Mouse (Mus musculus): ENCODE results near the gene Cyb5r1. TPM values are rescaled to one million over a fixed set of nuclear protein-coding genes. Genes with fewer than 3 reads are reported as not detected.

Gene Cyb5r1
- polyA plus RNA-seq, 1 experiment from 2014 or later: 44.4 TPM

GRCm38 (mm10) chr1:134450986-134451385, 45.6 kb downstream of the Cyb5r1 start:
- DNase-seq (ENCODE audit: low spot score): peak; percentile 31

GRCm38 (mm10) chr1:134454904-134455824, 49.8 kb downstream of the Cyb5r1 start, which contains the start of gene Klhl12:
Gene Klhl12 (plus strand): TSS chr1:134455531.
- peaks cover 15% of the 10 kb centered on the region for H3K4me1 ChIP-seq
- DNase-seq (ENCODE audit: low spot score): peak; percentile 99
- peak within 1 kb of the TSS; percentile 98 for H3K4me3 ChIP-seq
- peak within 1 kb of the TSS; percentile 94 for H3K27ac ChIP-seq
- 1% methylated on average over 61 of the region's 61 CpGs for WGBS
- H3K36me3 ChIP-seq: peaks cover 20% of the 10 kb centered on the region
- H3K9me3 ChIP-seq (replicated peaks): no peaks in the 10 kb centered on the region
- no peaks in the 10 kb centered on the region for H3K27me3 ChIP-seq (ENCODE audit: low read depth, poor library complexity, severe bottlenecking)

More at GRCm38 (mm10) chr1:134450986-134451385, 45.6 kb downstream of the Cyb5r1 start:
- 56% methylated on average over 3 of the region's 3 CpGs for WGBS
- Histone ChIP-seq H3K27me3 (ENCODE audit: low read depth, poor library complexity, severe bottlenecking) (no peaks in the 10 kb centered on the region), H3K36me3 (no peaks in the 10 kb centered on the region), H3K4me3 (no peak overlapping the region), H3K9me3 (replicated peaks) (no peaks in the 10 kb centered on the region), H3K27ac (no peak overlapping the region), H3K4me1 (peaks cover 8% of the 10 kb centered on the region)

- H3K27me3 ChIP-seq (ENCODE audit: low read depth, poor library complexity, severe bottlenecking): no peaks in the 10 kb centered on the region
- H3K4me3 ChIP-seq: peak overlapping the region; percentile 98
- 27% methylated on average over 5 of the region's 5 CpGs for WGBS
- H3K36me3 ChIP-seq: peaks cover 29% of the 10 kb centered on the region
- DNase-seq (ENCODE audit: low spot score): no peak
- H3K27ac ChIP-seq: no peak overlapping the region
- H3K9me3 ChIP-seq (replicated peaks): no peaks in the 10 kb centered on the region
- peaks cover 15% of the 10 kb centered on the region for H3K4me1 ChIP-seq
Measured at GRCm38 (mm10) chr1:134456060-134456459, 50.7 kb downstream of the Cyb5r1 start.

GRCm38 (mm10) chr1:134458139-134458727, 52.9 kb downstream of the Cyb5r1 start:
- Histone ChIP-seq H3K4me1 (peaks cover 15% of the 10 kb centered on the region), H3K9me3 (replicated peaks) (no peaks in the 10 kb centered on the region), H3K27ac (no peak overlapping the region), H3K4me3 (no peak overlapping the region), H3K36me3 (peaks cover 49% of the 10 kb centered on the region), H3K27me3 (ENCODE audit: low read depth, poor library complexity, severe bottlenecking) (no peaks in the 10 kb centered on the region)
- WGBS: 94% methylated on average over 7 of the region's 7 CpGs
- DNase-seq (ENCODE audit: low spot score): no peak

- Histone ChIP-seq H3K4me3 (no peak overlapping the region), H3K4me1 (peaks cover 8% of the 10 kb centered on the region), H3K36me3 (peaks cover 69% of the 10 kb centered on the region), H3K27ac (no peak overlapping the region), H3K27me3 (ENCODE audit: low read depth, poor library complexity, severe bottlenecking) (no peaks in the 10 kb centered on the region), H3K9me3 (replicated peaks) (no peaks in the 10 kb centered on the region)
- DNase-seq (ENCODE audit: low spot score): no peak
- WGBS: 100% methylated on average over 1 of the region's 1 CpGs
Measured at GRCm38 (mm10) chr1:134460294-134461284, 55.2 kb downstream of the Cyb5r1 start.

Other genes with a start within 250 kb of the Cyb5r1 start
- 0.80 TPM in 1 of 2 replicates, not detected in the other for gene Chil1, start 223.4 kb upstream of the Cyb5r1 start, polyA plus RNA-seq (2016; fragmentation: Nextera tagmentation; extraction: Ambion mirVana)
- gene Mybph, start 212.1 kb upstream of the Cyb5r1 start, polyA plus RNA-seq (2016; fragmentation: Nextera tagmentation; extraction: Ambion mirVana): 0.56 and 0.98 TPM in 2 replicates
- 0.06 and 0.69 TPM in 2 replicates for gene Adora1, start 170.1 kb upstream of the Cyb5r1 start, polyA plus RNA-seq (2016; fragmentation: Nextera tagmentation; extraction: Ambion mirVana)
- 2.0 and 16.0 TPM in 2 replicates for gene Myog, start 115.6 kb upstream of the Cyb5r1 start, polyA plus RNA-seq (2016; fragmentation: Nextera tagmentation; extraction: Ambion mirVana)
- 1.8 and 2.3 TPM in 2 replicates for gene Ppfia4, start 72.6 kb upstream of the Cyb5r1 start, polyA plus RNA-seq (2016; fragmentation: Nextera tagmentation; extraction: Ambion mirVana)
- gene Tmem183a, start 43.6 kb upstream of the Cyb5r1 start, polyA plus RNA-seq (2016; fragmentation: Nextera tagmentation; extraction: Ambion mirVana): 118 TPM in 2 replicates
- not detected in 2 replicates for gene 4933406M09Rik, start 19.6 kb upstream of the Cyb5r1 start, polyA plus RNA-seq (2016; fragmentation: Nextera tagmentation; extraction: Ambion mirVana)
- 79.8 and 85.0 TPM in 2 replicates for gene Adipor1, start 9.8 kb downstream of the Cyb5r1 start, polyA plus RNA-seq (2016; fragmentation: Nextera tagmentation; extraction: Ambion mirVana)
- 41.6 and 43.7 TPM in 2 replicates for gene Klhl12, start 50.0 kb downstream of the Cyb5r1 start, polyA plus RNA-seq (2016; fragmentation: Nextera tagmentation; extraction: Ambion mirVana)
- gene Rabif, start 89.1 kb downstream of the Cyb5r1 start, polyA plus RNA-seq (2016; fragmentation: Nextera tagmentation; extraction: Ambion mirVana): 36.6 and 38.2 TPM in 2 replicates
- gene Mgat4e, start 144.1 kb downstream of the Cyb5r1 start, polyA plus RNA-seq (2016; fragmentation: Nextera tagmentation; extraction: Ambion mirVana): not detected in 2 replicates
- gene Kdm5b, start 154.6 kb downstream of the Cyb5r1 start, polyA plus RNA-seq (2016; fragmentation: Nextera tagmentation; extraction: Ambion mirVana): 67.1 and 81.9 TPM in 2 replicates
- 0.04 and 0.06 TPM in 2 replicates for gene Syt2, start 241.1 kb downstream of the Cyb5r1 start, polyA plus RNA-seq (2016; fragmentation: Nextera tagmentation; extraction: Ambion mirVana)